Mouse (Mus musculus): ENCODE results near the gene AC131692.1. TPM values are rescaled to one million over a fixed set of nuclear protein-coding genes. Genes with fewer than 3 reads are reported as not detected.

AC131692.1 gene
- polyA plus RNA-seq, 1 experiment: 0.07 TPM

GRCm38 (mm10) chr19:6144842-6145241 is 50.6 kb downstream of the AC131692.1 start:
- Histone ChIP-seq H3K27me3 (ENCODE audit: control insufficient read depth, insufficient read depth, insufficient read length) (peaks cover 22% of the 10 kb centered on the region), H3K79me2 (ENCODE audit: control insufficient read depth, insufficient read depth) (no peaks in the 10 kb centered on the region), H3K36me3 (ENCODE audit: control insufficient read depth, insufficient read depth) (no peaks in the 10 kb centered on the region), H3K4me2 (ENCODE audit: low read depth) (no peak overlapping the region), H3ac (ENCODE audit: control insufficient read depth, insufficient read length) (no peak overlapping the region), H3K4me3 (no peak overlapping the region)
- TF ChIP-seq TCF3 (IDR thresholded peaks at IDR 0.05; ENCODE audit: insufficient read length, low read depth) (no peak), USF1 (IDR thresholded peaks at IDR 0.05; ENCODE audit: low read depth) (no peak), MYOD1 (IDR thresholded peaks at IDR 0.05; ENCODE audit: control insufficient read depth in 1 of 3, insufficient read length in 2 of 3, low read depth in 2 of 3) (no peak), SRF (IDR thresholded peaks at IDR 0.05; ENCODE audit: control insufficient read depth, insufficient read length, low read depth) (no peak), POLR2AphosphoS2 (IDR thresholded peaks at IDR 0.05; ENCODE audit: insufficient read length, low read depth) (no peak), MAX (IDR thresholded peaks at IDR 0.05; ENCODE audit: low read depth) (no peak), MYOG (IDR thresholded peaks at IDR 0.05; ENCODE audit: control insufficient read depth in 1 of 3, insufficient read depth in 1 of 3, insufficient read length in 2 of 3, low read depth in 2 of 3) (no peak)

Other genes starting within 250 kb of the AC131692.1 start
- gene Frmd8, start 219.1 kb upstream of the AC131692.1 start, polyA plus RNA-seq (2012; fragmentation: generic; extraction: Trizol): 22.3 TPM
- gene Slc25a45, start 216.6 kb upstream of the AC131692.1 start, polyA plus RNA-seq (2012; fragmentation: generic; extraction: Trizol): 5.2 TPM
- gene Tigd3, start 200.3 kb upstream of the AC131692.1 start, polyA plus RNA-seq (2012; fragmentation: generic; extraction: Trizol): 0.31 TPM
- 78.5 TPM for gene Dpf2, start 181.4 kb upstream of the AC131692.1 start, polyA plus RNA-seq (2012; fragmentation: generic; extraction: Trizol)
- gene Cdc42ep2, start 169.6 kb upstream of the AC131692.1 start, polyA plus RNA-seq (2012; fragmentation: generic; extraction: Trizol): 16.2 TPM
- gene Pola2, start 130.2 kb upstream of the AC131692.1 start, polyA plus RNA-seq (2012; fragmentation: generic; extraction: Trizol): 11.9 TPM
- not detected for gene Slc22a20, start 108.3 kb upstream of the AC131692.1 start, polyA plus RNA-seq (2012; fragmentation: generic; extraction: Trizol)
- 110 TPM for gene Capn1, start 78.5 kb upstream of the AC131692.1 start, polyA plus RNA-seq (2012; fragmentation: generic; extraction: Trizol)
- 24.3 TPM for gene Syvn1, start 47.8 kb upstream of the AC131692.1 start, polyA plus RNA-seq (2012; fragmentation: generic; extraction: Trizol)
- gene Mrpl49, start 36.6 kb upstream of the AC131692.1 start, polyA plus RNA-seq (2012; fragmentation: generic; extraction: Trizol): 43.0 TPM
- gene Fau, start 36.6 kb upstream of the AC131692.1 start, polyA plus RNA-seq (2012; fragmentation: generic; extraction: Trizol): 2,772 TPM
- 44.3 TPM for gene Znhit2, start 33.2 kb upstream of the AC131692.1 start, polyA plus RNA-seq (2012; fragmentation: generic; extraction: Trizol)
- gene Tm7sf2, start 26.0 kb upstream of the AC131692.1 start, polyA plus RNA-seq (2012; fragmentation: generic; extraction: Trizol): 37.1 TPM
- 49.1 TPM for gene Vps51, start 17.2 kb upstream of the AC131692.1 start, polyA plus RNA-seq (2012; fragmentation: generic; extraction: Trizol)
- 0.13 TPM for gene Tmem262, start 14.4 kb upstream of the AC131692.1 start, polyA plus RNA-seq (2012; fragmentation: generic; extraction: Trizol)
- gene Gm28374, start 12.2 kb upstream of the AC131692.1 start, polyA plus RNA-seq (2012; fragmentation: generic; extraction: Trizol): 0.26 TPM
- gene Zfpl1, start 9.5 kb upstream of the AC131692.1 start, polyA plus RNA-seq (2012; fragmentation: generic; extraction: Trizol): 68.5 TPM
- 7.7 TPM for gene Cdca5, start 9.4 kb upstream of the AC131692.1 start, polyA plus RNA-seq (2012; fragmentation: generic; extraction: Trizol)
- gene Naaladl1, start 11.4 kb downstream of the AC131692.1 start, polyA plus RNA-seq (2012; fragmentation: generic; extraction: Trizol): 0.11 TPM
- gene Sac3d1, start 24.2 kb downstream of the AC131692.1 start, polyA plus RNA-seq (2012; fragmentation: generic; extraction: Trizol): 27.5 TPM
- gene Snx15, start 33.9 kb downstream of the AC131692.1 start, polyA plus RNA-seq (2012; fragmentation: generic; extraction: Trizol): 18.5 TPM
- 0.05 TPM for gene Batf2, start 46.6 kb downstream of the AC131692.1 start, polyA plus RNA-seq (2012; fragmentation: generic; extraction: Trizol)
- 110 TPM for gene Arl2, start 47.1 kb downstream of the AC131692.1 start, polyA plus RNA-seq (2012; fragmentation: generic; extraction: Trizol)
- not detected for gene Majin, start 90.0 kb downstream of the AC131692.1 start, polyA plus RNA-seq (2012; fragmentation: generic; extraction: Trizol)
- gene Gpha2, start 132.0 kb downstream of the AC131692.1 start, polyA plus RNA-seq (2012; fragmentation: generic; extraction: Trizol): 0.40 TPM
- gene Ppp2r5b, start 141.5 kb downstream of the AC131692.1 start, polyA plus RNA-seq (2012; fragmentation: generic; extraction: Trizol): 51.4 TPM
- gene Atg2a, start 147.2 kb downstream of the AC131692.1 start, polyA plus RNA-seq (2012; fragmentation: generic; extraction: Trizol): 15.2 TPM
- gene Ehd1, start 182.3 kb downstream of the AC131692.1 start, polyA plus RNA-seq (2012; fragmentation: generic; extraction: Trizol): 433 TPM
- gene Cdc42bpg, start 212.0 kb downstream of the AC131692.1 start, polyA plus RNA-seq (2012; fragmentation: generic; extraction: Trizol): 10.0 TPM
- gene Men1, start 240.6 kb downstream of the AC131692.1 start, polyA plus RNA-seq (2012; fragmentation: generic; extraction: Trizol): 37.2 TPM
- 10.0 TPM for gene Map4k2, start 246.7 kb downstream of the AC131692.1 start, polyA plus RNA-seq (2012; fragmentation: generic; extraction: Trizol)

All from myocyte (in vitro differentiated cells).